Mouse (Mus musculus) ovary, postnatal 14 days (tissue): ENCODE measurements around the gene Mybpc2.

ENCODE experiments used
- DNase-seq: peaks from one replicate; pipeline ENCODE4 v3.0.0; 2022; ENCODE audit warnings: low spot score

Mybpc2 gene

GRCm38 (mm10) chr7:44484841-44485571, 39.5 kb downstream of the Mybpc2 start:
- peak; percentile 75 for DNase-seq

GRCm38 (mm10) chr7:44484109-44484508, 40.3 kb downstream of the Mybpc2 start:
- DNase-seq = no peak

- no peak for DNase-seq
These were observed 41.5 kb downstream of the Mybpc2 start for GRCm38 (mm10) chr7:44482836-44483435.

- no peak for DNase-seq
These were observed 49.3 kb downstream of the Mybpc2 start for GRCm38 (mm10) chr7:44475046-44475614.

- no peak for DNase-seq
These were observed 50.0 kb downstream of the Mybpc2 start for GRCm38 (mm10) chr7:44474419-44474818.

GRCm38 (mm10) chr7:44472961-44473646, 51.4 kb downstream of the Mybpc2 start:
- no peak for DNase-seq

- DNase-seq = no peak
These were observed 51.9 kb downstream of the Mybpc2 start for GRCm38 (mm10) chr7:44472558-44472885.

GRCm38 (mm10) chr7:44471880-44472557, 52.4 kb downstream of the Mybpc2 start:
- DNase-seq = no peak

GRCm38 (mm10) chr7:44470696-44471612, 53.5 kb downstream of the Mybpc2 start:
- DNase-seq = no peak

GRCm38 (mm10) chr7:44469677-44470675, 54.5 kb downstream of the Mybpc2 start:
- no peak for DNase-seq

GRCm38 (mm10) chr7:44468644-44469285, 55.7 kb downstream of the Mybpc2 start:
- no peak for DNase-seq

GRCm38 (mm10) chr7:44467811-44468411, 56.5 kb downstream of the Mybpc2 start, which contains the start of gene Josd2:
Gene Josd2 (plus strand): TSS chr7:44467980.
- DNase-seq = peak; percentile 78

GRCm38 (mm10) chr7:44466888-44467311, 57.6 kb downstream of the Mybpc2 start:
- DNase-seq = no peak

- DNase-seq = no peak
These were observed 58.2 kb downstream of the Mybpc2 start for GRCm38 (mm10) chr7:44466006-44466887.

- no peak for DNase-seq
These were observed 59.3 kb downstream of the Mybpc2 start, which contains the start of gene Aspdh for GRCm38 (mm10) chr7:44465111-44465510. Gene Aspdh (plus strand): TSS chr7:44465391.

- DNase-seq = no peak
These were observed 59.9 kb downstream of the Mybpc2 start for GRCm38 (mm10) chr7:44464511-44464910.

GRCm38 (mm10) chr7:44463556-44464225, 60.8 kb downstream of the Mybpc2 start:
- DNase-seq = no peak
